Mouse (Mus musculus) liver, embryonic 12.5 days (tissue): ENCODE data around the gene Slc26a5. TPM values are rescaled to one million over a fixed set of nuclear protein-coding genes. Genes with fewer than 3 reads are reported as not detected.

Experiments used
- ATAC-seq: fragments of 200-750 bp; cut with Nextera tagmentation; 2 replicates; pipeline ENCODE4 v1.8.0; 2017; ENCODE audit warnings: moderate number of reproducible peaks, mild to moderate bottlenecking, moderate library complexity
- H3K27ac ChIP-seq: fragments of 300-500 bp; sonication (generic); 2 replicates; pipeline ENCODE4 v1.5.1; 2016; ENCODE audit warnings: mild to moderate bottlenecking
- H3K27me3 ChIP-seq: fragments of 300-500 bp; sonication (generic); replicated peaks from 2 replicates; pipeline ENCODE4 v1.6.1; 2016; ENCODE audit warnings: mild to moderate bottlenecking, moderate library complexity
- H3K36me3 ChIP-seq: fragments of 300-500 bp; sonication (generic); 2 replicates; pipeline ENCODE4 v1.6.1; 2016; ENCODE audit warnings: mild to moderate bottlenecking, moderate library complexity
- H3K4me1 ChIP-seq: fragments of 300-500 bp; sonication (generic); 2 replicates; pipeline ENCODE4 v1.6.1; 2016
- H3K4me2 ChIP-seq: fragments of 300-500 bp; sonication (generic); 2 replicates; pipeline ENCODE4 v1.6.1; 2016; ENCODE audit warnings: mild to moderate bottlenecking, moderate library complexity
- H3K4me3 ChIP-seq: fragments of 300-500 bp; sonication (generic); 2 replicates; pipeline ENCODE4 v1.5.1; 2016; ENCODE audit warnings: mild to moderate bottlenecking, moderate library complexity
- H3K9ac ChIP-seq: fragments of 300-500 bp; sonication (generic); 2 replicates; pipeline ENCODE4 v1.6.1; 2016; ENCODE audit warnings: mild to moderate bottlenecking, moderate library complexity
- H3K9me3 ChIP-seq: fragments of 300-500 bp; sonication (generic); replicated peaks from 2 replicates; pipeline ENCODE4 v1.6.1; 2016; ENCODE audit warnings: mild to moderate bottlenecking, moderate library complexity
- WGBS: fragments of 180-500 bp; shearing (Covaris S2); methylation state at CpG from one replicate; pipeline ENCODE4 v1.1.7; 2016; ENCODE audit not compliant: insufficient replicate concordance; 5-methylcytosine and 5-hydroxymethylcytosine counted together
- polyA plus RNA-seq: library from polyadenylated mRNA; unstranded; fragments of >200 nt; fragmentation: Nextera tagmentation; extraction: Ambion mirVana; gene quantifications from 2 replicates; pipeline ENCODE4 v1.2.1, GENCODE M21; 2016

The Slc26a5 gene
- polyA plus RNA-seq, 1 experiment from 2014 or later = not detected

DNA sequence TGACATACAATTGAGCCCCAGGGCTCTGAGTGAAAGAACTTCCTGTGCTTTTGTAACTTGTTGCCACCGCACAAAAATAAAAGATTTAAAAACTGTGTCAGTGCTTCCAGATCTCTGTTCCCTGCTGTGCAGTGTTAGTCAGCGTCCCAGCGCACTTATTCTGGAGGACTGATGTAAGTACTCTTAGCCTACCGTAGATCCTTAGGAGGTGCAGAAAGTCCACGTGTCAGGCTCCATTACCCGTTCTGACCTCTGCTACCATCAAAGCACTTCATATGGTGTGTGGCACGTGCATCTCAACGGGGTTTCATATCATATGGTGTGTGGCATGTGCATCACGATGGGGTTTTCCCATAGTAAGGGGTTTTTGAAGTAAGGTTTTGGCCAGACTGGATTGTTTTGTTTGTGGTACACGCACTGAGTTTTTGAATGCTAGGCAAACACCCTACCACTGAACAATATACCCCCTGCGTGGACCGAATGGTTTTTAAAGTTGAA lies 61.7 kb downstream of the Slc26a5 start:
- no peak overlapping the region for H3K4me2 ChIP-seq
- H3K9me3 ChIP-seq = no peaks in the 10 kb centered on the region
- peaks cover 58% of the 10 kb centered on the region for H3K36me3 ChIP-seq
- no peaks in the 10 kb centered on the region for H3K27me3 ChIP-seq
- H3K4me1 ChIP-seq = no peaks in the 10 kb centered on the region
- WGBS = 91% methylated on average over 12 of the region's 12 CpGs
- no peak overlapping the region for H3K9ac ChIP-seq
- no peak overlapping the region for H3K27ac ChIP-seq
- ATAC-seq = no peak
- H3K4me3 ChIP-seq = no peak overlapping the region

DNA sequence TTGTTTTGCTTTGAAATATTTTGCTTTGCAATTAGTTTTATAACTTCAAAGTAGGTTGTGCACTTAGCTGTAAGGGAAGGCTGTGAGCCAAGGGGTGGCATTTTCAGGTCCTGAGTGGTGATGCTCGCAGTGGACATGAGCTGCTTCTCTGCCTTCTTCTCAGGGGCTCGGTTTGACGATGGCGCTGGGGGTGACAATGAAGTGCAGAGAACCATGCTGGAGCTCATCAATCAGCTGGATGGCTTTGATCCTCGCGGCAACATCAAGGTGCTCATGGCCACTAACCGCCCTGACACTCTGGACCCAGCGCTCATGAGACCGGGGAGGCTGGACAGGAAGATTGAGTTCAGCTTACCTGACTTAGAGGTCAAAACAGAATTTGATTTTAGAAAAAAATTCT lies 62.5 kb downstream of the Slc26a5 start:
- Histone ChIP-seq H3K36me3 (peaks cover 66% of the 10 kb centered on the region), H3K27ac (no peak overlapping the region), H3K9me3 (no peaks in the 10 kb centered on the region), H3K4me2 (no peak overlapping the region), H3K9ac (no peak overlapping the region), H3K4me1 (no peaks in the 10 kb centered on the region), H3K27me3 (no peaks in the 10 kb centered on the region), H3K4me3 (no peak overlapping the region)
- ATAC-seq = no peak
- WGBS = 97% methylated on average over 9 of the region's 9 CpGs

DNA sequence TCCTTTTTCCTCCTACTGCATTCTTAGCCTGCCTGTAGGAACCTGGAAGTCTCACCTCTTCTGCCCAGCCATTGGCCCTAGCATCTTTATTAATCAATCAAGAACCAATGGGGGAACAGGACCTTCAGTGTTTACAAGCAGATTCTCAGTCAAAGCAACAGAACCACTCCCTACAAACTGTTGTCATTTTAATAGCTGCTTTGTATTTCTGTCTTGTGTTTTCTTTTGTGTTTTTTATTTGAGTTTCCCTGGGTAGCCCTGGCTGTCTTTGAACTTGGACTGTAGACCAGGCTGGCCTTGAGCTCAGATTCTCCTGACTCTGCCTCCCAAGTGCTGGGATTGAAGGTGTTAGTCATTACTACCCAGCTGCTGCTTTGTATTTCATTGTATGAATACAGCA lies 73.2 kb downstream of the Slc26a5 start:
- Histone ChIP-seq H3K27me3 (no peaks in the 10 kb centered on the region), H3K4me3 (no peak overlapping the region), H3K9ac (no peak overlapping the region), H3K27ac (no peak overlapping the region), H3K4me2 (no peak overlapping the region), H3K9me3 (no peaks in the 10 kb centered on the region), H3K36me3 (peaks cover 61% of the 10 kb centered on the region), H3K4me1 (peaks cover 32% of the 10 kb centered on the region)
- no peak for ATAC-seq

DNA sequence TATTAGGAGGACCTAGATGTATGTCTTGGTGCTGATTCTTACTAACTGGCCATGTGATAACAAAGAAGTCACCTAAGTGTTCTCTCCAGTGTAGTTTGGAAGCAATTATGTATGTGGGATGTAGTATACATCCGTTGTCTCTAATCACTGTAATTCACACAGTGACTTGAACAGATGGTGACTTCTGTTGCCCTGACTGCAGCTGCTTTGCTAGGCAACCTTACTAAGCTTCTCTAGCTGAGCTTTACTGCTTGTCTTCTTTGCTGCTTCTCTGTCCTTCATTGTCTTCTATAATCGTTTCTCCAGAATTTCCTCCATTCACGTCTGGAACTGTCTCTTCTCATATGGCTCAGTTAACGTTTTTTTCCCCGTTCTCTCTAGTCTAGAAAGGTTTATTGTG lies 76.3 kb downstream of the Slc26a5 start:
- ATAC-seq = no peak

DNA sequence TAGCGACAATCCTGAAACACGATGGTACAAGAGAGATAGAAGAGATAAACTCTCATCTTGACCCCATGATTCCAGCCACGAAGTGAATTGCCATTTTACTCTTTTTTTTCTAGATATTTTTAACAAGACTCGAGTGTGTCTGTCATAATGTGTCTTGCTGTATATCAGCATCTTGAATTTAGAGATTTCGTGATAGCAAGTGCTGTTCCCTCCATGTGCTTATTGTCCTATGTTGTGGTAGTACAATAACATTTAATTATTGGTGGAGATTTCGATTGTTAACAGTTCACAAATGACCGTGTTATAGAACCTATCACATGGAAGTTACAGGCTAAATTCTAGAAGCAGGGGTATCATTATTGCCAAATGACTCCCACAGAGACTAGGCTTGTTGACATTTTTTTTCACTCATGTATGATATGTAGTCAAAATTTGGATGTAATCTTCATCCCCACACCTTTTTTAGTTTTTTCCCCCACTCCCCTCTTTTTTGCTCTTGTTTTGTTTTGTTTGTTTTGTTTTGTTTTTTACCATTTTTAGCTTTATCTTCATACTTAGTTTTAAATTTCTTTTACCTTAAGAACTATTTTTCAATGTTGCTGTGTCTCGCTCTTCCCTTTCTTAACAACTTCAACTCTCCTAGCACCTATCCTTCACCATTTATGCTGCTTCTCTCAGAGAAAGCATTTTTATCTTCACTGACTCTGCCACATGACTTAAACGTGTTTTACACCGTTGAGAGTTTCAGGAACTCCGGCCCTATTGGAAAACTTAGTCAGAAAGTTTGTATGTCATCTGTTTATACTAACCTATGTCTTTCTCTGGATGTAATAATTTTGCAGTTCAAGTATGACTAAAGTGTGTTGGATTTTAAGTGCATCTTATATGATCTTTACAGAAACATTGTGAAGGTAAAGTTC lies 78.0 kb downstream of the Slc26a5 start:
- peaks cover 46% of the 10 kb centered on the region for H3K36me3 ChIP-seq
- H3K9ac ChIP-seq = peak overlapping the region; percentile 94
- 23% methylated on average over 11 of the region's 11 CpGs for WGBS
- no peaks in the 10 kb centered on the region for H3K27me3 ChIP-seq
- H3K9me3 ChIP-seq = no peaks in the 10 kb centered on the region
- peak overlapping the region; percentile 94 for H3K27ac ChIP-seq
- peak overlapping the region; percentile 97 for H3K4me2 ChIP-seq
- no peak for ATAC-seq
- H3K4me3 ChIP-seq = peak overlapping the region; percentile 99
- H3K4me1 ChIP-seq = peaks cover 43% of the 10 kb centered on the region

More for the DNA sequence above, 76.3 kb downstream of the Slc26a5 start:
- Histone ChIP-seq H3K9ac (no peak overlapping the region), H3K27me3 (no peaks in the 10 kb centered on the region), H3K4me3 (no peak overlapping the region), H3K9me3 (no peaks in the 10 kb centered on the region), H3K4me2 (peak overlapping the region; percentile 97), H3K4me1 (peaks cover 41% of the 10 kb centered on the region), H3K36me3 (peaks cover 39% of the 10 kb centered on the region), H3K27ac (no peak overlapping the region)
- 65% methylated on average over 5 of the region's 5 CpGs for WGBS

DNA sequence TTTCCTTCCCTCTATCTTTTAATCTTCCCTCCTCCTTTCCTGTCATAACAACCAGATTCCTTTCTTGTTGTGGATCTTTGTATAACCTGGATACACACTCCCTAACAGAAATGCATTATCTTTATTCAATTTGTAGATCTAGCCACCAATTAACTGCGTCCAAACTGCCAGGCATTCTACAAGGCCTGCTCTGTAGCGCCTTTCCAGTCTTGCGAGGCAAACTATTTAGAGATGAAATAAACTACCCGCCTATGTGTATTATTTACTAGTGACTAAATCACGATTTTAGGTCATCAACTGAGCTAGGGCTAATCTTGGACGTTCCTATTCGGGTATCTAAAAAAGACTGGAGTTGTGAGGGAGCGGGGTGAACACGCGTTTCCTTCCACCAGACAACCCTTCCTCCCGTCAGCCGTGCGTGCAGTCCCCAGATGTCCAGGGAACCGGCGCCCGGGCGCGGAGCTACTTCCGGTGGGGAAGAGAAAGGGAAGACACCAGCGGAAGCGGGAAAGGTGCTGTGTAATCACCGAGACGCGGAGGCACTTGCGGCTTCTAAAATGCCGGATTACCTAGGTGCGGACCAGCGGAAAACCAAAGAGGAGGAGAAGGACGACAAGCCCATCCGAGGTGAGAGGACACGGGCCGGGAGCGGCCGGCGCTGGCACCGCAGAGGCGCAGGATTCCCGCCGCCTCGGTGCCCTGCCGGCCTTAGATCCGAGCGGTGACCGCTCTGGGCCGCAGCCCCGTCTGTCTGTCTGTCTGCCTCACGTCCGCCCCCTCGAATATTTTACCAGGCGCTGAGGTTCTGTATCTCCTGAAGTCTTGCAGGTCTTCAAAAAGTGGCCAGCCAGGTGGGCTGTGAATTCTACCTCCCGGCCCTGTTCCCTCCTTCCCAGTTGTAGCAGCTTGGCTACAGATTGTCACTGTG lies 78.9 kb downstream of the Slc26a5 start:
- Histone ChIP-seq H3K27me3 (no peaks in the 10 kb centered on the region), H3K4me2 (peak overlapping the region; percentile 97), H3K4me1 (peaks cover 43% of the 10 kb centered on the region), H3K36me3 (peaks cover 46% of the 10 kb centered on the region), H3K27ac (peak overlapping the region; percentile 94), H3K4me3 (peak overlapping the region; percentile 99), H3K9me3 (no peaks in the 10 kb centered on the region), H3K9ac (peak overlapping the region; percentile 94)
- peak; percentile 81 for ATAC-seq
- WGBS = 2% methylated on average over 51 of the region's 51 CpGs

DNA sequence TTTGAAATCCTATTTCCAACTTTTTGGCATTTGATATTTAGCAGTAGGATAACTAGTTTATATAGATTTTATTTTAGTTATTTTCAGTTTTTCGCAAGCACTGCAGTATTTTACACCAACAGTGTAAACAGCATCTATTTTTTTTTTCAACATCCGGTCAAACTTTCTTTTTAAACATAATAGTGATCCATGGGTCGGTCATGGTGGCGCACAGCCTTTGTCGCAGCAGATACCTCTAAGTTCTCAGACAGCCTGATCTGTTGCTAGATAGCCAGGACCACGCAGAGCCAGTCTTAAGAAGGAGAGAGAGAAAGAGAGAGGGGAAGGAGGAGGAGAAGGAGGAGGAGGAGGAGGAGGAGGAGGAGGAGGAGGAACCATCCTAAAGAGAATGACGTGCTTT lies 79.6 kb downstream of the Slc26a5 start:
- peaks cover 43% of the 10 kb centered on the region for H3K4me1 ChIP-seq
- 53% methylated on average over 7 of the region's 7 CpGs for WGBS
- peak overlapping the region; percentile 94 for H3K27ac ChIP-seq
- H3K36me3 ChIP-seq = peaks cover 48% of the 10 kb centered on the region
- H3K9ac ChIP-seq = peak overlapping the region; percentile 94
- peak overlapping the region; percentile 97 for H3K4me2 ChIP-seq
- no peaks in the 10 kb centered on the region for H3K27me3 ChIP-seq
- H3K4me3 ChIP-seq = peak overlapping the region; percentile 99
- H3K9me3 ChIP-seq = no peaks in the 10 kb centered on the region
- no peak for ATAC-seq

DNA sequence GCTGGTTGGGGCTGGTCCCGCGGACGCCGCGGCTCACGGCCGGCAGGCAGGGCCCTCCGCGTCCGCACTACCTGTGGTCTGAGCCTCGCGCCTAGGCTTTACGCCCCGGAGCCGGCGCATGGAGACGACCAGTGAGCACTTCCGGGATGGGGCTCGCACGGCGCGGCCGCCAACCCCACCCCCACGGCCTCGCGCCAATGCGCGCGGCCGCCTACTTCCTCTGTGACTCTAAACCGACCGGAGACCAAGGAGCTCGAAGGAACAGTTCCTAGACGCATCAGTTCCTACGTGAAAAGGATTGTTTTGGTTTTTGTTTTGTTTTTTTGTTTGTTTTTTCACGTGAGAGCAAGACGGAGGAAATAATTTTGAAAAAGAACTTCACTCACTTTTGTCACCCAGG lies 80.4 kb downstream of the Slc26a5 start, which contains the start of the genes Dnajc2 and Psmc2:
Dnajc2 (minus strand) TSS at position 199 of the 400 bp plus-strand sequence.
Psmc2 (plus strand) TSS at position 231 of the 400 bp plus-strand sequence.
- H3K9me3 ChIP-seq = no peaks in the 10 kb centered on the region
- no peaks in the 10 kb centered on the region for H3K27me3 ChIP-seq
- peak; percentile 91 for ATAC-seq
- under 1% methylated on average over 37 of the region's 37 CpGs for WGBS
- H3K9ac ChIP-seq = peak within 1 kb of the TSS; percentile 94
- peak within 1 kb of the TSS; percentile 97 for H3K4me2 ChIP-seq
- peaks cover 50% of the 10 kb centered on the region for H3K36me3 ChIP-seq
- peaks cover 40% of the 10 kb centered on the region for H3K4me1 ChIP-seq
- H3K4me3 ChIP-seq = peak within 1 kb of the TSS; percentile 99
- peak within 1 kb of the TSS; percentile 94 for H3K27ac ChIP-seq

DNA sequence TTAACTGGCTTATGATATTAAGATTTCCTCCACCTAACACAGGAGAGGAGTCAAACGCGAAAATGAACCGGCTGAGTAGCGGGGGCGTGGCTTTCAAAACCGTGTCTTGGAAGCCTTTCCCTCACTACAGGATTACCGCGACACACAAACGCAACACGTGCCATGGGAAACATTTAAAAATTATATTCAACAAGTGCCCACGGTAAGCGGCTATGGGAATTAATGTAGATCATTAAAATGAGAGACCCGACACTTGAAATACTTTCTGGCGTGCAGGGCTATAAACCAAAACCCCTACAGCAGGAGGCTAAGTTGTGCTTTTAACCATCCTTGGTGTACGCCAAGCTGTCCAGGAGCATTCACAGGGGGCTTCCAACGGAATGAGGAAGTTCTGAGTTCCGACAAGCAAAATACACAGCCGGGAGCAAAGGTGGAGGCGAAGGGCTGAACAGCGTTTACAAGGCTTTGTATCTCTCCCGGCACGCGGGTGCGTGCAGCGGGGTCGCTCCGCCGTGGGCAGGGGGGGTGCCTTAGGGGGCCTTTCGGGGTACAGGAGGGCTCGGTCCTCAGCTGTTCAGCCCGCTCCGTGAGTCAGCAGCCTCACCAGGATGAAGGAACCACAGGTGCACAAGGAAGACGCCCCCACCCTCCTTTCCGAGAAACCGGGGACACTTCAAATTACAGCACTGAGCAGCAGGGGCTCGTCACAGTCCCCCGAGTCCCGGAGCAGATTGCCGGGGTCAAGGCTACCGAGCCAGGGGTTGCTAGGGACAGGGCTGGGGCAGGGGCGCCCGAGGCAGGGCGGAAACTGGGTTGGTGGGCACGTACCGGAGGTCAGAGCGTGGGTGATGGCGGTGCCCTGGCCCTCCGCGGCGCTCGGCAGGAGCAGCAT lies 81.0 kb downstream of the Slc26a5 start:
- Histone ChIP-seq H3K9ac (peak overlapping the region; percentile 90), H3K4me3 (peak overlapping the region; percentile 99), H3K36me3 (peaks cover 50% of the 10 kb centered on the region), H3K4me2 (peak overlapping the region; percentile 97), H3K9me3 (no peaks in the 10 kb centered on the region), H3K27ac (peak overlapping the region; percentile 79), H3K4me1 (peaks cover 33% of the 10 kb centered on the region), H3K27me3 (no peaks in the 10 kb centered on the region)
- 1% methylated on average over 51 of the region's 51 CpGs for WGBS
- peak; percentile 53 for ATAC-seq

DNA sequence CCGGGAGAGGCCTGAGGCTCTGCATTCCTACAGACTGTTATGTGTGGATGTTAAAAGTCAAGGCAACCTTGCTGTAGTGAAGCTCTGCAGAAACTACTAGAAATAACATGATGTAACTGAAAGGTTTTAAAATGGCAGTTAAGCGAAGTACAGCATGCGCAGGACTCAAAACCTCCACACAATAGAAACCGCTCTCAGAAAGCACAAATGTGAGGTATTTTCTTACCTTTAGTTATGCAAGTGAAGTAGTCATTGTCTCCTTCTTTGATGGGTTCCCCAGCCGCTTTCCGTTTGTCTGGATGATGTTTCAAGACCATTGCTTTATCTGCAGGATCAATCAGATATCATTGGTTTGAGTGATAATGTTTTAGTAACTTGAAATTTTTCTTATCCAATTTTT lies 88.9 kb downstream of the Slc26a5 start:
- 89% methylated on average over 6 of the region's 6 CpGs for WGBS
- H3K9ac ChIP-seq = no peak overlapping the region
- no peak overlapping the region for H3K27ac ChIP-seq
- H3K4me3 ChIP-seq = no peak overlapping the region
- no peak overlapping the region for H3K4me2 ChIP-seq
- H3K4me1 ChIP-seq = no peaks in the 10 kb centered on the region
- no peak for ATAC-seq
- H3K27me3 ChIP-seq = no peaks in the 10 kb centered on the region
- H3K9me3 ChIP-seq = no peaks in the 10 kb centered on the region
- H3K36me3 ChIP-seq = peaks cover 82% of the 10 kb centered on the region

DNA sequence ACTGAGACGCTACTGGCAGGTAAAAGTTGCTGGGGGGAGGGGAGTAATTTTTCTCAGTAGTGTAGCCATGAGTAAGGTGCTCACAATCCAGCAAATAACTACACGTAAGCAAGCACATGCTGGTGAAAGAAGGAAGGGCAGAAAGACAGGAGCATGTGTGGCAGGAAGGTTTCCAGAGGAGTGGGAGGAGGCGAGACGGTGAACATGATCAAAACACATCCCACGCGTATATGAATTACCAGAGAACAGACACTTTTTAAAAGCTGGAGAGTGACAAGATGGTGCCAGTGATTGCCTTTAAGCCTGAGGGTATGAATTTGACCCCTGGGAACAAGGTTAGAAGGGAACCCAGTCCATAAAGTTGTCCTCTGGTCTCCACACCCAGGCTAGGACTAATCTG lies 95.6 kb downstream of the Slc26a5 start:
- Histone ChIP-seq H3K9me3 (no peaks in the 10 kb centered on the region), H3K4me2 (no peak overlapping the region), H3K4me1 (no peaks in the 10 kb centered on the region), H3K36me3 (peaks cover 79% of the 10 kb centered on the region), H3K4me3 (no peak overlapping the region), H3K9ac (no peak overlapping the region), H3K27ac (no peak overlapping the region), H3K27me3 (no peaks in the 10 kb centered on the region)
- WGBS = 88% methylated on average over 6 of the region's 6 CpGs
- no peak for ATAC-seq
